Mouse (Mus musculus): ENCODE results near the gene Fam171a1.

- TF ChIP-seq POLR2AphosphoS2 (IDR thresholded peaks at IDR 0.05; ENCODE audit: insufficient read length, low read depth), result no peak
- no peak for TF ChIP-seq TCF12 (IDR thresholded peaks at IDR 0.05; ENCODE audit: insufficient read depth, poor library complexity, severe bottlenecking)
- no peak for TF ChIP-seq MYOG (IDR thresholded peaks at IDR 0.05; ENCODE audit: control insufficient read depth in 1 of 3, insufficient read depth in 1 of 3, insufficient read length in 2 of 3, low read depth in 2 of 3)
- TF ChIP-seq POLR2A (IDR thresholded peaks at IDR 0.05; ENCODE audit: insufficient read length, low read depth), result no peak
- TF ChIP-seq MYOD1 (IDR thresholded peaks at IDR 0.05; ENCODE audit: control insufficient read depth in 1 of 3, insufficient read length in 2 of 3, low read depth in 2 of 3), result no peak
- TF ChIP-seq CEBPB (IDR thresholded peaks at IDR 0.05; ENCODE audit: insufficient read depth, poor library complexity, severe bottlenecking), result no peak
- TF ChIP-seq SRF (IDR thresholded peaks at IDR 0.05; ENCODE audit: control insufficient read depth, insufficient read length, low read depth), result no peak
These were observed 11.7 kb upstream of the Fam171a1 start for GRCm38 (mm10) chr2:3102360-3102759.

All from myocyte (in vitro differentiated cells).